Mouse (Mus musculus) left cerebral cortex, postnatal 14 days (tissue): ENCODE measurements around the gene Trpm6. TPM values are rescaled to one million over a fixed set of nuclear protein-coding genes. Genes with fewer than 3 reads are reported as not detected.

ENCODE experiments used
- DNase-seq, 2 experiments: peaks; one replicate each; pipeline ENCODE4 v3.0.0; 2021 to 2022; ENCODE audit warnings: low spot score in 2 of 2, mixed read lengths in 1 of 2
- intact Hi-C: fragments of 180-260 bp; cut with DNase I; formaldehyde crosslinking; loops from one replicate; pipeline ENCODE4 v1.15.1; 2025
- total RNA-seq, 2 experiments: library from RNA; stranded (reverse); gene quantifications; 2 replicates each; pipeline ENCODE4 v1.2.3; 2021

The Trpm6 gene
- total RNA-seq, 2 experiments from 2014 or later = 0.59 to 0.62 TPM

DNA sequence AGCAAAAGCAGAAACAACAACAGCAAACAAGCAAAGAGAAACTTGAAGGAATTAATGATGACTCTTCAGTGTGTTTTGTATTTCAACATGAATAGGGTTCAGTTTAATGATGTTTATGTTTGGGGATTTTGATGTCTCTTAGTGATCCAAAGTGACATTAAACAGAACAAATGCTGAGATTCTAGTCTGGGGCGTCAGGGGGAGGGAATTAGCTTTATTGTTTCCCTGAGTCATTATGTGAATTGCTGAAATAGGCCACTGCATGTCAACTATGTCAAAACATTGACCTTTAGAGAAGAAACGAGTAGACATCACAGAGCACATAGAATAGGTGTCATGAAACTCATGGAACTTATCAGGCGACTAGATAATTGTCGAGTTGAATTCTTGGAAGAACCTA is 129.5 kb downstream of the Trpm6 start:
- intact Hi-C loops = no loop called here
- no peak for DNase-seq

DNA sequence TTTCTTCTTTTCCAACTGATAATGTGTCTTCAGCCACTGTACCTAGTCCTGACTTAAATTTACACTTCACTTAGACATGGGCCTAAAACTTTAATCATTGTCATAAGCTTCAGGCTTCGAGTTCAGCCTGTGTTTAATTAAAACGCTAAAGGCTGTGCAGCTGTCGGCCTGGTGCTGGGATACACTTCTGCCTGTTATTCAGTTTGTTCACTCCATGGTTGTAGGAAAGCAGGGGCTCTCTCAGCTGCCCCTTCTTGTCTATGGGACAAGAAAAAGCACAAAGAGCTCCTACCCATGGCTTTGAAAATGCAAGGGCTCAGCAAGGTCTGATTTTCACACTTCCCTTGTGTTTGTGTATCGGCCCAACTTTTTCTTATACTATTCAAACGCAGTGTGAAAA is 131.4 kb downstream of the Trpm6 start:
- intact Hi-C loops = loop anchor here (10.0 kb wide), 1 partner anchor 224 kb away; no protein-coding TSS in a partner anchor

GRCm38 (mm10) chr19:18887646-18888407 is 138.0 kb downstream of the Trpm6 start:
- DNase-seq = no peak

More for the DNA sequence above, 131.4 kb downstream of the Trpm6 start:
- DNase-seq = no peak

DNA sequence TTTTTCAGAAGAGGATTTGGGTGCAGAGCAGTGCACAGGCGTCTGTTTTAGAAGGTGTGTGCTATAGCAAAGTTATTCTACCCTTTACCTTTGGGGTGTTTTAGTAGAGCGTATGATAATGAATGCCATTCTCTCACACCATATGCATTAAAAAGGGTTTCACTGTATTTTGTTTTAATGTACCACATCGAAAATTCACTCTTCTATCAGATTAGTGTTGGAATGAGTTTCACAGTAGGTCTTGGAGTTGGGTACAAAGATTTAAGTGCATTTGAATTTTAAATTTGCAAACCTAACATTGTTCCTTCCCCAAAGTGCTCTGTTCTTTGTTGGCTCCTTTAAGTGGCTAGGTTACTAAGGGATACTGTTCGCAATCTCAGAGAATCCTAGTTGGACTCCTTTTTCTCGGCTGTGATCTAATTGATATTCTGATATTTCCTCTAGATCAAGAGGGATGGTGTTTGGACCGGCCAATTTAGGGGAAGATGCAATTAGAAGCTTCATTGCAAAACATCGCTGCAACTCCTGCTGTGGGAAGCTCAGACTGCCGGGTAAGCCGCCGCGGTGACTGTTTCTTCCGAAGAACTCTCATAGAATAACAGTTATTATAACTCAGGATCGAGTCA is 138.8 kb downstream of the Trpm6 start:
- intact Hi-C loops = loop anchor here (10.0 kb wide), 1 partner anchor 216 kb away; no protein-coding TSS in a partner anchor

More at GRCm38 (mm10) chr19:18887646-18888407, 138.0 kb downstream of the Trpm6 start:
- intact Hi-C loops = loop anchor here (10.0 kb wide), 1 partner anchor 217 kb away; no protein-coding TSS in a partner anchor

GRCm38 (mm10) chr19:18889117-18889627 is 139.4 kb downstream of the Trpm6 start:
- intact Hi-C loops = loop anchor here (10.0 kb wide), 1 partner anchor 216 kb away; no protein-coding TSS in a partner anchor
- DNase-seq = peak; percentile 56 to 76

More for the DNA sequence above, 138.8 kb downstream of the Trpm6 start:
- peak; percentile 45 to 62 for DNase-seq

DNA sequence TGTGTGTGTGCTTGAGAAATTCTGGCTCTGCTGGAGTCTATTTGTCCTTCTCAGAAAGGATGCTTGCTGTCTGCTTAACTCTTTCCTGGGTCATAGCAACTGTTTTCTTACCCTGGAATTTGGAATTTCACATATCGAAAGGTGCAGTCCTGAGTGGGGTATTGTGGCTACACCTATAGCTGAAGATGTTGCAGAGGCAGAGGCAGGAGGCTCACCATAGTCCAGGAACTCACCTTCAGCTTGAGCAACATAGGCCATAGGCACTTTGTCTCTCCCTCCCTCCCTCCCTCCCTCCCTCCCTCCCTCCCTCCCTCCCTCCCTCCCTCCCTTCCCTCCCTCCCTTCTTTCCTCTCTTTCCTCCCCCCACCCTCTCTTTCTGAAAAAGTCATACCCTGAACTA is 139.8 kb downstream of the Trpm6 start:
- DNase-seq = no peak
- intact Hi-C loops = loop anchor here (10.0 kb wide), 1 partner anchor 215 kb away; no protein-coding TSS in a partner anchor

- intact Hi-C loops = no loop called here
- no peak for DNase-seq
These were observed 140.4 kb downstream of the Trpm6 start for GRCm38 (mm10) chr19:18890216-18890615.

DNA sequence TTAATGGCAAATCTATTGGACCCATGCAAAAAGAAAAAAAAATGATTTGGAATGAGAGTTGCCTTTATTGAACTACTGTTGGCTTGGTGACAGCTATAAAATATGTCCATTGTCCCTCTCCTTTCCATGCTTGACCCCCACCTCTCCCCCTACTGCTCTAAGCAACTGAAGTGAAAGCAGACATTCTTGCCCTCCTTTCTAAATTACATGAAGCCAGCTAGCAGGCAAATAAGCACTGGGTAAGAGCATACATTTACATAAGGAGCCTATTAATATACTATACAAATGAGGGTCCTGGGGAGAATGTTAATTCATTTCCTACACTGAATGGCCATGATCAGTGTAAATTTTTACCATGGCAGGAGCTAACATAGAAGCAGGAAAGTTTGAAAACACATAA is 148.5 kb downstream of the Trpm6 start:
- DNase-seq = no peak
- intact Hi-C loops = no loop called here

DNA sequence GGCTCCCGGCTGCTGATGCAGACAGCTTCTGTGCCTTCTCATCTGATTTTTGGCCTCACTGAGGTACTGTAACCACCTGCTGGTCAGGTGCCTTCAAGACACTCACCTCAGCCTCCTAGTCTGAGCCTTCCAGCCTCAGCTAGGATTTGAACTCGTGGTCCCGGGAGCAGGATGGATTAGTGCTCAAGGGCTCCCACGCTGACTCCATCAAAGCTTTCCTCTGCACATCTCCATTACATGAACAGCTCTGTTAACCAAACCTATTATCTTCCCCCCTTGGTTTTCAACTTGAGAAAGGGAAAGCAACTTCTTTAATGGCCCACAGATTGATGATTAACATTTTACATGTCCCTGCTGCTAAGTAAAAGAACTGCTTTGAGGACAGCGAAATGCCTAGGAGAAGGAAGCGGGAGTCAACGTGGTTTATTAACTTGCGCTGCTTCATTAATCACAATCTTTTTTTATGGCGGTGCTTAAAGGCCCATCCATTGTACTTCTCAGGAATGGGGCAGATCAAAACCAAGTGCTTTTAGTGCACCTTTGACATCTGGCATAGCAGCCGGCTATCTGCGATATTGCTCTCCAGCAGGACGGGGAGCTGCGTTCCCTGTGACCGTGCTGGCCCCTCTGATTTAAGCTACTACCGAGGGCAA is 152.4 kb downstream of the Trpm6 start:
- no peak for DNase-seq
- intact Hi-C loops = no loop called here

GRCm38 (mm10) chr19:18902694-18903067 is 152.9 kb downstream of the Trpm6 start:
- intact Hi-C loops = no loop called here
- DNase-seq = no peak

DNA sequence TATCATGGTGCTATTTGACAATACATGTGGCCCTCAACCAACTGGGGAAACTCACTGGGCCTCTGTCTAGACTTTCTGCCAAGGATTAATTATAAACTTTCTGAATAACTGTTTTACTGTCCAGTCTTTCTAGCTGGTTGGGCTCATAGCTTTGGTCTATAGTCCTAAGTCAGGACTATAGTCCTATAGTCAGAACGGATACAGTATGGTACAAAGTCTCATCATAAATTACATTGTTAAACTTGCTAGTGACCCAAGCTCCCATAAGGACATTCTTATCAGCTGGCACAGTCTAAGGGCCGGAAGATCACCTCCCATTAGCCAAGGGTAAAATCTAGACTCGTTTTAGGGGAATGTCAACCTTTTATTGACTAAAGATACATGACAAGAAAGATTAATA is 155.7 kb downstream of the Trpm6 start:
- DNase-seq = no peak
- intact Hi-C loops = no loop called here

DNA sequence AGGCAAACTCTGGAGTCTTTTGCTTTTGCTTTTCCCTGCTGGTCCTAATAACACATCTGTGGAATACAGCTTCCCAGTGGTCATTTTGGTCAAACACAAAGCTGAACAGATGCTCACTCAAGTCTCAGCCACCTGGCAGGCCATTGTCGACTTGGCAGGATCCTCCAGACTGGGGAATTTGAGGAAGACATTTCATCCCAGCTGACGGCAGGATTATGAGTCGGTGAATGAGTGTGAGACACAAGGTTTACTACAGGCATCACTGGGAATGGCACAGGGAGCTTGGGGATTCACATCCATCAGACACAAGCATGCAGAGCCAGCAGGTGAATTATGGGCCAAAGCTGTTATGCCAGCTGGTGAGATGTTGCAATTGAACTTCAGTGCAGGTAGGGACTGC is 159.9 kb downstream of the Trpm6 start:
- intact Hi-C loops = no loop called here

DNA sequence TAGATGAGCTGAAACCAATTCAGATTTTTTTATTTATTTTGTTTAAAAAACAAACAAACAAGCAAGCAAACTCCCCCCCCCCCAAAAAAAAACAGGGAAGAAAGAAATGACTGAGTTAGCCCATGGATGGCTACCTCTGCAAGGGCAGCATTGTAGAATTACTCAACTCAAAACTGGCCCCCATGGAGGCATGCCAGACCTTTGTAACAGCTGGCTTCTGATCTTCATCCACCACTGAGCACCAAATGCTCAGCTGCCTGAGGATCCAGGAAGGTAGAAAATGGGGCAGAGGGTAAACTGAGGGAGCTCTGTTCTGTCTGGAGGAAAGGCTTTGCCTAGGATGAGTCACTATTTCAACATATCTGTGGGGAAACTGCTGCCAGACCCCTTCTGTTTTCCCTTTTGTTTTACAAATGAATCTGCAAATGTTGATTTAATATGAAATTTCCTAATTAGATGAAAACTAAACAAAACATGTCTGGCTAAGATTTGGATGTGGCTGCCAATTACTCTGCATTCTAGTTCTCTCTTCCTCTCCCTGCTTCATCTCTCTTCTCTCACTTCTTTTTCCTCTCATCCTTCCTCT is 162.1 kb downstream of the Trpm6 start:
- intact Hi-C loops = no loop called here
- no peak for DNase-seq

More for the DNA sequence above, 159.9 kb downstream of the Trpm6 start:
- DNase-seq = no peak

GRCm38 (mm10) chr19:18941391-18941790 is 191.6 kb downstream of the Trpm6 start:
- intact Hi-C loops = no loop called here
- DNase-seq = peak in 1 of 2 experiments; percentile 14

Other genes starting within 250 kb of the Trpm6 start
- gene Ostf1, start 118.2 kb upstream of the Trpm6 start, total RNA-seq = 10 to 100 TPM; 18.6 to 22.8 TPM
- gene Nmrk1, start 118.0 kb upstream of the Trpm6 start, total RNA-seq = 1 to 10 TPM; 3.8 to 5.3 TPM
- 10 to 100 TPM; 11.6 to 12.4 TPM for gene Carnmt1, start 79.2 kb upstream of the Trpm6 start, total RNA-seq
- gene D030056L22Rik, start 36.8 kb upstream of the Trpm6 start, total RNA-seq = 10 to 100 TPM; 22.3 to 23.0 TPM